Mouse (Mus musculus) MEL (cell line): ENCODE measurements around the gene Ppfia4.

ENCODE experiments used
- CHD2 ChIP-seq: IDR thresholded peaks from 2 replicates; pipeline ENCODE4 v1.6.1; 2011; ENCODE audit warnings: low read length, improper control_type of control experiment
- CTCF ChIP-seq, 3 experiments: IDR thresholded peaks in 2 of 3; conservative IDR thresholded peaks in 1 of 3; 2 replicates each; pipeline ENCODE4 v1.5.1; 2011 to 2012; ENCODE audit warnings: low read length in 3 of 3, low read depth in 2 of 3, mild to moderate bottlenecking in 2 of 3, improper control_type of control experiment in 1 of 3, inconsistent platforms in 1 of 3, mixed read lengths in 1 of 3, moderate library complexity in 1 of 3; ENCODE audit not compliant: control insufficient read depth in 1 of 3, insufficient read depth in 1 of 3, poor library complexity in 1 of 3, severe bottlenecking in 1 of 3
- EP300 ChIP-seq, 2 experiments: IDR thresholded peaks; 2 replicates each; pipeline ENCODE4 v1.6.1; 2011; ENCODE audit warnings: improper control_type of control experiment in 2 of 2, low read length in 2 of 2, low read depth in 1 of 2, mild to moderate bottlenecking in 1 of 2
- GATA1 ChIP-seq: IDR thresholded peaks from 2 replicates; pipeline ENCODE4 v1.6.1; 2011; ENCODE audit warnings: low read depth, low read length, improper control_type of control experiment
- MAX ChIP-seq: IDR thresholded peaks from 2 replicates; pipeline ENCODE4 v1.6.1; 2011; ENCODE audit warnings: low read length, improper control_type of control experiment
- TBP ChIP-seq: IDR thresholded peaks from 2 replicates; pipeline ENCODE4 v1.8.0; 2011; ENCODE audit warnings: low read depth, low read length, improper control_type of control experiment
- ZNF384 ChIP-seq: IDR thresholded peaks from 2 replicates; pipeline ENCODE4 v1.6.1; 2012; ENCODE audit warnings: low read depth, mild to moderate bottlenecking, inconsistent platforms, low read length, improper control_type of control experiment

DNA sequence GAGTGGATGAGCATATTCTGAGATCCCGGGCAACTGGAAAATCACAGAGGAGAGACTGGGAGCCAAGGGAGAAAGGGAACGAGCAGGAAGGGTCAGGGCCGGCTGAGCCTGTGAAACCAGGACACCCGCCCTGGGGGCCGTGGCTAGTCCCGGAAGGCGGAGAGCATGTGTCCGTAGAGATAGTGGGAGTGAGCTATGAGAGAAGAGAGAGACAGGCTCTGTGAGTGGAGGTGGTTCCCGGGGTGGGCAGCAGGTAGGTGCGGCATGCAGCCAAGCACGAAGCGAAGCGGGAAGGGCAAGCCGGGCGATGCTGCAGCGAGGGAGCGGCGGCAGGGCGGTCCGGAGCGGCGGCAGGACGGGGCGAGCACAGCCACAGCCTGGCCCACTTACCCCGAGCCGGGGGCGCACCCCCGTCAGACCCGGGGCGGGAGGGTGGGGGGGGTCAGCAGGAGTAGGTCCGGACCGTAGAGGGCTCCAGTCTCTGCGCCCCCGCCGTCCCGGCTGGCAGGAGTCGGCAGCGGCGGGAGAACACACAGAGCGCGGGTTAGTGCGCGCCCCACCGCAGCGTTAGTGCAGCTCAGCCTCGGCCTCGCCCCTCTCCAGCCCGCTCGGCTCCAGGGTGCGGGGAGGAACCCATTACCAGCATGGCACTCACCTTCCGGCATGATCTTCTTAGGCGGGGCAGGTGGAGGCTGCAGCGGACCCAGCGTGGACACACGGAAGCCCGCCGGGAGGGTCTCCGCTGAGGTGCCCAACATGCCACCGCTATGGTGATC, 33.9 kb downstream of the Ppfia4 start:
- TF ChIP-seq EP300 (IDR thresholded peaks at IDR 0.05; ENCODE audit: low read depth in 1 of 2, low read length in 2 of 2), result no peak
- no peak for TF ChIP-seq CTCF (IDR thresholded peaks at IDR 0.05 in 2 of 3, conservative IDR thresholded peaks at IDR 0.05 in 1 of 3; ENCODE audit: control insufficient read depth in 1 of 3, insufficient read depth in 1 of 3, low read depth in 2 of 3, low read length in 3 of 3, poor library complexity in 1 of 3, severe bottlenecking in 1 of 3)
- TF ChIP-seq ZNF384, result no peak
- no peak for TF ChIP-seq TBP
- TF ChIP-seq MAX, result no peak
- TF ChIP-seq CHD2, result no peak
- no peak for TF ChIP-seq GATA1
